Mouse (Mus musculus) spleen, embryonic (tissue): Measurements from ENCODE around the gene Gm11034.

Experiments used
- CTCF ChIA-PET: fragments of 350-600 bp; sonication (Branson Sonifier 250); formaldehyde crosslinking; loops from one replicate; lab custom pipeline; 2022; lab: Charles Lee

The Gm11034 gene

GRCm38 (mm10) chr8:72215060-72215459, 1.6 kb upstream of the Gm11034 start:
- CTCF ChIA-PET = no interaction called here

GRCm38 (mm10) chr8:72212751-72213150, 685 bp downstream of the Gm11034 start, which contains the start of gene Cib3:
Cib3 (minus strand) TSS chr8:72212837.
- CTCF ChIA-PET = no interaction called here

DNA sequence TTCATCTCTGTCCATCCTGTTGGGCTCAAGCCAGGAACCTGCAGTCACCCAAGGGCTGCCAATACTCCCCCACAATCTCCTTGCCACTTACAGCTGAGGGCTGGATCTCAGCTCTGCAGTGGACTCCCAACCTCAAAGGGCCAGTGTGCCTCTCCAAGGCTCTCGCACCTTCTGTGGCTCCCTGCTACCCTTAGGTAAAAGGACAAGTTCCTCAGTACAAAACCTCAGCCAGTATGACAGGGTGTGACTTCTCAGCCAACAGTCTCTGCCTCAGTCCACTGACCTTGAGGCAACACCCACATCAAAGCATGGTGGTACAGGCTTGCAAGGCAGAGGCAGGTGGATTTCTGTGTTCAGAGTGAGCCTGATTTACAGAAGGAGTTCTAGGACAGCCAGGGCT, 1.6 kb downstream of the Gm11034 start:
- CTCF ChIA-PET = no interaction called here

DNA sequence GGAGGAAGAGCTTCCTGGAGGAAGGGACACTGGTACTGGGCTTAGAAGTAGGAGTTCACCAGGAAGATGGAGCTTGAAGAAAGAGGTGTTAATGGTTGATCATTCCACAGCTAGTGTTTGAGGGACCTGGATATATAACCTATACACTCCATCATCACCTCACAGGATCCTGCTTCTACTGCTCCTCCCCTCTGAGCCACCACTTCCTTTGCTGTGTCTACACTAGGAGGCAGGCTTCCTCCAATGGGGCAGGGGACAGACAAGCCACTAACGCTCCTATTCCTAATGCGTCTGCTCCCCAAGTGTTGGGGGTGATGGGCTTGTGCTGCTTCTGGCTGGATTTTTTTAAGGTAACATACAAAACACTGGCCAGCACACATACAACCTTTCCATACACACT, 2.7 kb downstream of the Gm11034 start:
- CTCF ChIA-PET = interaction anchor here (0.7 to 1.1 kb wide), 2 partner anchors 35 to 36 kb away, joined by 3 read pairs; no protein-coding TSS in a partner anchor

GRCm38 (mm10) chr8:72210222-72210621, 3.2 kb downstream of the Gm11034 start:
- CTCF ChIA-PET = interaction anchor here (0.7 to 1.1 kb wide), 2 partner anchors 34 to 37 kb away, joined by 3 read pairs; no protein-coding TSS in a partner anchor

GRCm38 (mm10) chr8:72208582-72208981, 4.9 kb downstream of the Gm11034 start:
- CTCF ChIA-PET = no interaction called here

GRCm38 (mm10) chr8:72197997-72198396, 15.4 kb downstream of the Gm11034 start:
- CTCF ChIA-PET = no interaction called here

DNA sequence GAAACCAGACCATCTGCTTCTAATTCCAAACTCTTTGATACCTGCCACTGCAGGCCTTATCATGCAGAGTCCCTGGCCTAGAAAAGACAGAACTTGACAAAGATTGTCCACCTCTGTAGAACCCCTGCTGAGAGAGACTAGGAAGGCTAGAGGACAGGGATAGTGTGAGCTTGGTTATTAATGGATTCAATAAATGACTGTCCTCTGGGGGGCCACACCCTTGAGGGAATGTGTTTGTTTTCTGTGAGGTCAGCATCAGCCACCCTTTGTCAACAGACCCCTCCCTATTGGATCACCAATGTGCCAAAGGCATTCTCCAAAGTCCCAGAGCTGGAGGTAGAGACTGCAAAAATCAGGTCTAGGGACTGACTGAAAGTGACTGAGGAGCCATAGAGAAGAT, 21.4 kb downstream of the Gm11034 start:
- CTCF ChIA-PET = interaction anchor here (0.6 kb wide), 1 partner anchor 197 kb away, joined by 3 read pairs; no protein-coding TSS in a partner anchor

- CTCF ChIA-PET = no interaction called here
Measured at GRCm38 (mm10) chr8:72190215-72190539, 23.3 kb downstream of the Gm11034 start.

DNA sequence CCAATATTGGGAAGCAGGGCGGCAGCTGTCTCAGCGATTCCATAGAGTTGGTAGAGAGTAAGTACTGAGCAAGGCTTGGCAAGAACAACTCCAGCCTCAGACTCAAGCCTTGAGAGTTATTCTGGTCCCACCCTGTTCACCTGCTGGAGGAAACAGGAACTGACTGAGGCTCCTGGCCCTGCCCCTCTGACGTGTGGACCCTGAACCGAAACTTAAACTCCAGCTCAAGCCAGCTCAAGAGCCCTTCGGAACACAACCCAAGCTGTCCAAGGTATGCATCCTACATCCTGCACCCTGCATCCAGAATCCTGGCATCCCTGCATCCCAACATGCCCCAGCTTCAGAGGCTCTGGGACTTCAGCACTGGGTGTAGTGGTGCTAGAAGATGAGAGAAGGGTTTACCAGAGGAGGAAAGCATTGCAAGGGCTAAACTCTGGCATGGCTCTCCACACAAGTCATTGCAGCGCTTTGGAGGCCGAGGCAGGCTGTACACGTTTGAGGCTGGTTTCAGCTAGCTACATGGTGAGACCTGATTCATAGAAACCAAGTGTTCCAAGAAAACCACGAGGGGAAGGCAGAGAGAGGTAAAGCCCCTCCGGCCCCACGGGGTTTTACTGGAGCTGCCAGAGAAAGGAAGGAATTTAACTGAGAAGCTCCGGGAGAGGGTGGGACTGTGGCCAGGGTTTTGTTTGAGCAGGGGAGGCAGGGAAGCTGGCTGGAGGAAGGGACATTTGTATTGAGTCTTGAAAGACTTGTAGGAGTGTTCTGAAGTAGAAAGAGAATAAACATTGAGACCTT, 23.8 kb downstream of the Gm11034 start, which contains the start of gene Hsh2d:
TSS of gene Hsh2d (plus strand) at position 222 of the 798 bp plus-strand sequence.
- CTCF ChIA-PET = interaction anchor here (0.7 to 1.2 kb wide), 2 partner anchors 17 to 23 kb away, joined by 4 read pairs; no protein-coding TSS in a partner anchor

DNA sequence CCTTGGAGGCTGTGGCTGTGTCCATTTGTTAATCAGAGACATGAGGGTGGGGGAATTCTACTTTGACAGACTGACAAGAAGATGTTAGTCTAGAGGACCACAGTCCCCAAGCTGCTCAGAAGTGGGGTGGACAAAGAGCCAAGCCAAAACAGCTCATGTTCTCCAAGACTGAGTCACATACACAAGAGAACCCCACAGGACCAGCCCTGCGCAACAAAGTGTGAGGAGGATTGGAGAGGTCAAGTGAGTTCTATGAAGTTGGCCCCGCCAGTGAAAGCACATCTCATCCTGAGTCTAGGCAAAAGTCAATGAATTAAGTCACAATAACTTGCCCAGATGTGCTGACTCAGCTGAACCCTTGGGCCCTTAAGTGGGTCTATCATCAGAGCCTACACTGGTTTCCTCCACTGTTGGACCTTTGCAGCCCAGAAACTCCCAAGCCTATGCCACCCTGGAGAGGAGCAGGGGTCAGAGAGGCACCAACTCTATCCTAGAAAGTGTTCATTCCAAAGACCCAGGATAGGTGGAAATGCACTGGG, 25.6 kb downstream of the Gm11034 start:
- CTCF ChIA-PET = interaction anchor here (0.6 kb wide), 1 partner anchor 618 kb away, joined by 4 read pairs; no protein-coding TSS in a partner anchor

- CTCF ChIA-PET = interaction anchor here (1.0 kb wide), 1 partner anchor 7 kb away, joined by 3 read pairs; no protein-coding TSS in a partner anchor
Measured at GRCm38 (mm10) chr8:72183554-72184202, 29.8 kb downstream of the Gm11034 start.

DNA sequence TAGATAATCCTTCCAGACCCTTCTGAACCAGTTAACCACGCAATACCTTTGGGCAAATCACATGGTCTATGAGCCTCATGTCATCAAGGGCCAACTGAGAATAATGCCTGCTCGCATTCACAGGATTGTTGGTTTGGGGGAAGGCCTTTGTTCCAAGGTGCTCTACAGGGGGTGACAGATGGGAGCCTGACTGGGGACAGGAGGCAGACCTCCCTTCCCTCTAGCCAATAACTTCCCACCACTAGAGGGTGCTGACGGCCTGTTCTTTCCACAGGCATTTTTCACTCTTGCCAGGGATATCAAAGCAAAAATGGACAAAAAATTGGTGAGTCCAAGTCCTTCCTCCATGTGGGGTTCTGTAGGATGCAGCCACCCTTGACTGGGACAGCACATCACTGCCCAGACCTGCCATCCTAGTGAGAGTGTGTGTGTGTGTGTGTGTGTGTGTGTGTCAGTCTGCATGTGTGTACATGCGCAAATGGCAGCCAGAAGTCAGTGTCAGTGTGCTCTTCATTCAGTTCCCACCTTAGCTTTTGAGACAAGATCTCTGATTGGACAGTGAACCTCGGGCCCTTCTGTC, 36.0 kb downstream of the Gm11034 start:
- CTCF ChIA-PET = interaction anchor here (0.6 to 0.8 kb wide), 2 partner anchors 80 to 91 kb away, joined by 4 to 11 read pairs; no protein-coding TSS in a partner anchor

DNA sequence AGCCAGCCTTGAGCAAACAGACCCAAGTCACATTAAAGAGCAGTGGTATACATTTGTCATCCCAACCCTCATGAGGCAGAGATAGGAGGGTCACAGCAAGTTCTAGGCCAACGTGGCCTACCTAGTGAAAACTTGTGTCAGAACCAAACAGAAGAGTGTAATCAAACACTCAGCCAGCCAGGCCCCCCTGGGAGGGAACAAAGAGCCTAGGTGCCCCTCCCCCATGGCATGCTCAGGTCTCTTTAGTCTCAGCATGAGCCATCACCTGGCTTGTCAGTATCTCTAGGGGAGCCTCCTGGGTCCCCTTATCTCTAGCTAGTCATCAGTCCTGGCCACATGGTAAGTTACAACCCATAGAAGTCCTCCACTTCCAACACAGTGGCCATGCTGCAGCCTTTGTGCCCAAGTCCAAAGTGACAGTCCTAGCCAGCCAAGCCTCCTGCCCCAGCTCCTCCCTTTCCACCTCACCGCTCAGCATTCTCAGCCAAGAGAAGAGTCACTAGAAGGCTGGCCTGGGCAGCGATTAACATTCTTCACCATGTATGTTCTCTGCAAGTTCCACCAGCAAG, 43.7 kb downstream of the Gm11034 start:
- CTCF ChIA-PET = interaction anchor here (0.6 to 1.1 kb wide), 3 partner anchors 17 to 873 kb away, joined by 3 to 5 read pairs (median 5); no protein-coding TSS in a partner anchor

DNA sequence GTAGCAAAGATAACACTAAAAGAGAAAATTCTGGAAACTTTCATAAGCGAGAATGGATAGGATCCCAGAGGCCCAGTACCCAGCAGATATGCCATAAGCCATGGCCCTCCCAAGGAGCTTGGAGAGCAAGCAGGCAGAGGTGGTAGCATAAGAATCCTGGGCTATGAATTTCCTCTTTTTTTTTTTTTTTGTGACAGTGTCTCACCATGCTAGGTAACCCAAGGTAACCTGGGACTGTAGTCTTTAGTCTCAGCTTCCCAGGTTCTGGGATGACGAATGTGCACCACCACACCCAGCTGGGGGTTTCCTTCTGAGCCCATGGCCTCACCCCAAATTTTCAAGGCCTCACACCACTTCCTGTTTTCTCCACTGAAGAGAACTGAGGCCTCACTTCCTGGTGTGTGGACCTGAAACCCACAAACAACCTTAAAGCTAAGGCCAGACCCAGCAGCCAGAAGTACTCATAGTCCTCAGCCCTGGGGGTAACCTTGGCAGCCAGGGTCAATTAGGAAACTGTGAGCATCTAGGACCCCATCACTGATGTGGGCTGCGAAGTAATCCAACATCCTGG, 44.3 kb downstream of the Gm11034 start:
- CTCF ChIA-PET = interaction anchor here (0.7 to 1.1 kb wide), 2 partner anchors 16 to 84 kb away, joined by 5 read pairs; no protein-coding TSS in a partner anchor
